Mouse (Mus musculus): Measurements from ENCODE around the gene Urb2. TPM values are rescaled to one million over a fixed set of nuclear protein-coding genes. Genes with fewer than 3 reads are reported as not detected.
"Not testable (repeated sequence)": the region's sequence is repeated elsewhere in the genome, so short reads cannot be mapped to it uniquely, and the experiment has no call there.

Gene Urb2
- polyA plus RNA-seq, 1 experiment from 2014 or later, result 3.3 TPM

GRCm38 (mm10) chr8:123989128-123989527 lies 32.2 kb upstream of the Urb2 start:
- ATAC-seq (ENCODE audit: extremely low read depth, insufficient number of reproducible peaks, low FRiP score, low TSS enrichment), result no peak
- Histone ChIP-seq H3K9me3 (no peaks in the 10 kb centered on the region), H3K36me3 (peaks cover 9% of the 10 kb centered on the region), H3K4me2 (peak overlapping the region; percentile 53), H3K27me3 (replicated peaks) (no peaks in the 10 kb centered on the region), H3K9ac (peak overlapping the region; percentile 72), H3K27ac (replicated peaks) (peak overlapping the region; percentile 87), H3K4me3 (peak overlapping the region; percentile 20), H3K4me1 (peaks cover 31% of the 10 kb centered on the region)
- WGBS, result 17% methylated on average over 7 of the region's 7 CpGs

GRCm38 (mm10) chr8:123990277-123991049 lies 30.8 kb upstream of the Urb2 start:
- H3K27ac ChIP-seq (replicated peaks), result peak overlapping the region; percentile 87
- peaks cover 29% of the 10 kb centered on the region for H3K4me1 ChIP-seq
- ATAC-seq (ENCODE audit: extremely low read depth, insufficient number of reproducible peaks, low FRiP score, low TSS enrichment), result no peak
- 41% methylated on average over 13 of the region's 13 CpGs for WGBS
- H3K9me3 ChIP-seq, result no peaks in the 10 kb centered on the region
- H3K4me3 ChIP-seq, result peak overlapping the region; percentile 1
- no peaks in the 10 kb centered on the region for H3K27me3 ChIP-seq (replicated peaks)
- peak overlapping the region; percentile 53 for H3K4me2 ChIP-seq
- H3K36me3 ChIP-seq, result peaks cover 22% of the 10 kb centered on the region
- peak overlapping the region; percentile 37 for H3K9ac ChIP-seq

GRCm38 (mm10) chr8:123992587-123992986 lies 28.7 kb upstream of the Urb2 start:
- Histone ChIP-seq H3K9ac (no peak overlapping the region), H3K4me1 (peaks cover 29% of the 10 kb centered on the region), H3K4me2 (no peak overlapping the region), H3K36me3 (peaks cover 40% of the 10 kb centered on the region), H3K4me3 (no peak overlapping the region), H3K9me3 (no peaks in the 10 kb centered on the region), H3K27me3 (replicated peaks) (no peaks in the 10 kb centered on the region), H3K27ac (replicated peaks) (no peak overlapping the region)
- WGBS, result 75% methylated on average over 8 of the region's 8 CpGs
- no peak for ATAC-seq (ENCODE audit: extremely low read depth, insufficient number of reproducible peaks, low FRiP score, low TSS enrichment)

- no peak overlapping the region for H3K4me3 ChIP-seq
- no peaks in the 10 kb centered on the region for H3K9me3 ChIP-seq
- H3K4me2 ChIP-seq, result no peak overlapping the region
- H3K27me3 ChIP-seq (replicated peaks), result no peaks in the 10 kb centered on the region
- peaks cover 49% of the 10 kb centered on the region for H3K36me3 ChIP-seq
- no peak overlapping the region for H3K9ac ChIP-seq
- peaks cover 23% of the 10 kb centered on the region for H3K4me1 ChIP-seq
- WGBS, result 89% methylated on average over 5 of the region's 5 CpGs
- H3K27ac ChIP-seq (replicated peaks), result no peak overlapping the region
- ATAC-seq (ENCODE audit: extremely low read depth, insufficient number of reproducible peaks, low FRiP score, low TSS enrichment), result no peak
Measured at GRCm38 (mm10) chr8:123993597-123993996, 27.7 kb upstream of the Urb2 start.

GRCm38 (mm10) chr8:123993997-123994396 lies 27.3 kb upstream of the Urb2 start:
- H3K4me2 ChIP-seq, result no peak overlapping the region
- 93% methylated on average over 3 of the region's 3 CpGs for WGBS
- no peak overlapping the region for H3K9ac ChIP-seq
- H3K27me3 ChIP-seq (replicated peaks), result no peaks in the 10 kb centered on the region
- H3K9me3 ChIP-seq, result no peaks in the 10 kb centered on the region
- H3K36me3 ChIP-seq, result peaks cover 53% of the 10 kb centered on the region
- ATAC-seq (ENCODE audit: extremely low read depth, insufficient number of reproducible peaks, low FRiP score, low TSS enrichment), result no peak
- H3K4me1 ChIP-seq, result peaks cover 19% of the 10 kb centered on the region
- no peak overlapping the region for H3K4me3 ChIP-seq
- H3K27ac ChIP-seq (replicated peaks), result no peak overlapping the region

GRCm38 (mm10) chr8:123999568-123999967 lies 21.7 kb upstream of the Urb2 start:
- Histone ChIP-seq H3K27me3 (replicated peaks) (no peaks in the 10 kb centered on the region), H3K4me1 (peaks cover 4% of the 10 kb centered on the region; the same call in 1 of the 2 replicates), H3K9me3 (no peaks in the 10 kb centered on the region), H3K27ac (replicated peaks) (no peak overlapping the region), H3K4me2 (no peak overlapping the region), H3K9ac (no peak overlapping the region), H3K36me3 (peaks cover 96% of the 10 kb centered on the region), H3K4me3 (no peak overlapping the region)
- WGBS, result 72% methylated on average over 2 of the region's 2 CpGs
- ATAC-seq (ENCODE audit: extremely low read depth, insufficient number of reproducible peaks, low FRiP score, low TSS enrichment), result no peak

- H3K4me3 ChIP-seq, result no peak overlapping the region
- H3K9me3 ChIP-seq, result no peaks in the 10 kb centered on the region
- no peak for ATAC-seq (ENCODE audit: extremely low read depth, insufficient number of reproducible peaks, low FRiP score, low TSS enrichment)
- peaks cover 99% of the 10 kb centered on the region for H3K36me3 ChIP-seq
- no peak overlapping the region for H3K4me2 ChIP-seq
- no peak overlapping the region for H3K27ac ChIP-seq (replicated peaks)
- peaks cover 4% of the 10 kb centered on the region; the same call in 1 of the 2 replicates for H3K4me1 ChIP-seq
- no peaks in the 10 kb centered on the region for H3K27me3 ChIP-seq (replicated peaks)
- WGBS, result 90% methylated on average over 10 of the region's 10 CpGs
- no peak overlapping the region for H3K9ac ChIP-seq
Measured at GRCm38 (mm10) chr8:124002546-124003108, 18.7 kb upstream of the Urb2 start.

GRCm38 (mm10) chr8:124007829-124008228 lies 13.5 kb upstream of the Urb2 start:
- Histone ChIP-seq H3K4me1 (peaks cover 15% of the 10 kb centered on the region), H3K9me3 (no peaks in the 10 kb centered on the region), H3K27me3 (replicated peaks) (no peaks in the 10 kb centered on the region), H3K27ac (replicated peaks) (no peak overlapping the region), H3K36me3 (peaks cover 70% of the 10 kb centered on the region), H3K4me3 (no peak overlapping the region), H3K4me2 (no peak overlapping the region), H3K9ac (no peak overlapping the region)
- 89% methylated on average over 6 of the region's 6 CpGs for WGBS
- no peak for ATAC-seq (ENCODE audit: extremely low read depth, insufficient number of reproducible peaks, low FRiP score, low TSS enrichment)

- no peaks in the 10 kb centered on the region for H3K27me3 ChIP-seq (replicated peaks)
- peak overlapping the region; percentile 76 for H3K27ac ChIP-seq (replicated peaks)
- peak overlapping the region; percentile 34 for H3K4me2 ChIP-seq
- ATAC-seq (ENCODE audit: extremely low read depth, insufficient number of reproducible peaks, low FRiP score, low TSS enrichment), result no peak
- WGBS, result 41% methylated on average over 3 of the region's 3 CpGs
- no peak overlapping the region for H3K9ac ChIP-seq
- no peak overlapping the region for H3K4me3 ChIP-seq
- H3K4me1 ChIP-seq, result peaks cover 15% of the 10 kb centered on the region
- H3K9me3 ChIP-seq, result no peaks in the 10 kb centered on the region
- H3K36me3 ChIP-seq, result peaks cover 32% of the 10 kb centered on the region
Measured at GRCm38 (mm10) chr8:124011580-124011979, 9.7 kb upstream of the Urb2 start.

- Histone ChIP-seq H3K27ac (replicated peaks) (peak overlapping the region; percentile 76), H3K9ac (no peak overlapping the region), H3K4me1 (peaks cover 15% of the 10 kb centered on the region), H3K36me3 (peaks cover 27% of the 10 kb centered on the region), H3K4me2 (no peak overlapping the region; the same call in 1 of the 2 replicates), H3K9me3 (no peaks in the 10 kb centered on the region), H3K27me3 (replicated peaks) (no peaks in the 10 kb centered on the region), H3K4me3 (no peak overlapping the region)
- WGBS, result 94% methylated on average over 3 of the region's 3 CpGs
- ATAC-seq (ENCODE audit: extremely low read depth, insufficient number of reproducible peaks, low FRiP score, low TSS enrichment), result no peak
Measured at GRCm38 (mm10) chr8:124011989-124012586, 9.2 kb upstream of the Urb2 start.

GRCm38 (mm10) chr8:124014299-124014698 lies 7.0 kb upstream of the Urb2 start:
- not testable (repeated sequence) for H3K27ac ChIP-seq (replicated peaks); H3K4me3 ChIP-seq; H3K36me3 ChIP-seq; H3K4me2 ChIP-seq; H3K27me3 ChIP-seq (replicated peaks); H3K9ac ChIP-seq; H3K9me3 ChIP-seq; ATAC-seq (ENCODE audit: extremely low read depth, insufficient number of reproducible peaks, low FRiP score, low TSS enrichment)
- peaks cover 33% of the 10 kb centered on the region for H3K4me1 ChIP-seq
- 90% methylated on average over 7 of the region's 7 CpGs for WGBS
